Mouse (Mus musculus) brain, embryonic 14.5 days (tissue): ENCODE data around the gene Gprasp1.

Experiments used
- CTCF ChIP-seq: fragments of 200-500 bp; IDR thresholded peaks from 2 replicates; pipeline ENCODE4 v1.5.1; 2012; ENCODE audit warnings: inconsistent platforms, mild to moderate bottlenecking, moderate library complexity, borderline replicate concordance; ENCODE audit not compliant: insufficient read depth, insufficient read length; ENCODE audit errors: extremely low read depth
- POLR2A ChIP-seq: fragments of 200-500 bp; IDR thresholded peaks from 2 replicates; pipeline ENCODE4 v1.6.1; 2012; ENCODE audit warnings: mild to moderate bottlenecking, inconsistent platforms, borderline replicate concordance; ENCODE audit not compliant: poor library complexity, insufficient read depth, insufficient read length, severe bottlenecking; ENCODE audit errors: extremely low read depth

GRCm38 (mm10) chrX:135805780-135806179 lies 63.2 kb downstream of the Gprasp1 start:
- TF ChIP-seq CTCF (peak; percentile 54; the same call in 1 of the 2 replicates), POLR2A (no peak)
